Mouse (Mus musculus): Measurements from ENCODE around the gene A030005K14Rik.

The A030005K14Rik gene

DNA sequence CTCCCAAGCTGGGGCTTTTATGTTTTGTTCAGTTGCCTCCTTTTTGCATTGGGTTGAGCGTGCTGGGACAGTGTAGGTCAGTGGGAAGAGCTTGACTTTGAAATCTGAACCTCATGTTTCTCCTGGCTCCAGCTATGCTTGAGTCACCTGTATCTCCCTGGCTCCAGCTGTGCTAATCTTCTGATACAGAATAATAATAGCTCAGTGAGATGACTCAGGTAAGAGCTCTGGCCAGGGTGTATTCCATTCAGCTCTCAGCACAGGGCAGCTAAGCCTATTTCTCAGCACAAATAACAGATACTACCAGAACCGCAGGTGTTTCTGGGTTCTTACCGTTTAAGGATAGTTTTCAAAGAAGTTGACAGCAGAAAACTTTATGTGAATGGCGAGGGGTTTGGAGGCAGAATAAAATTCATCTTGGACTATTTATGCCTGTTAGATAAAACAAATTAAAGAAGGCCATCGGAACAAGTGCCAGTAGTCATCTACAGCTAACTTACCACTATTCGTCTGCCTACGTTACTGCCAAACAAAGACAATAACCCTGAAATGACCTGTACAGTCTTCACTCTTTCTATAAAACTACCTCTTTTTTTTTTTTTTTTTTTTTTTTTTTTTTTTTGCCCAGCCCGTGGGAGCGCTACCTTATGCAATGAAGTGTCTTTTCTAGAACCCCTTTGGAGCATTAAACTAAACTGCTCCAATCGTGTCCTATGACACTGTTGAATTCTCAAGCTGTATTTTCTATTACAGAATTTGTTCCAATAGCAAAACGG, 22.1 kb downstream of the A030005K14Rik start:
- DNase-seq (ENCODE audit: low spot score in 2 of 2), result no peak

DNA sequence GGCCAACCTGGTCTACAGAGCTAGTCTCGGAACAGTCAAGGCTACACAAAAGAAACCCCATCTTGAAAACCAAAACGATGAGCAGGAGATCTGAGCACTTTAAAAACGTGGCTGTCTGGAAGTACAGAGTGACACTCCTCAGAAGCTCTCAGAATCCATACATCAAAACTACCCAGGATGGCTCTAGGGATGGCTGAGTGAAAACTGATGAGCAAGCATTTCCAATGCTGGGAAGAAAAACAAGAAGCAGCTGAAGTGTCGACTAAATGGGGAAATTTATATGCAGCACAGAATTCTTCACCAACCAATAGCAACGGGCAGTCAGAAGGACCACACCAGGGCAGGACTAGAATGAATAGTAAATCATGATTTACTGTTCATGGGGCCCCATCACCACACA, 24.7 kb downstream of the A030005K14Rik start:
- DNase-seq (ENCODE audit: low spot score in 2 of 2), result no peak

DNA sequence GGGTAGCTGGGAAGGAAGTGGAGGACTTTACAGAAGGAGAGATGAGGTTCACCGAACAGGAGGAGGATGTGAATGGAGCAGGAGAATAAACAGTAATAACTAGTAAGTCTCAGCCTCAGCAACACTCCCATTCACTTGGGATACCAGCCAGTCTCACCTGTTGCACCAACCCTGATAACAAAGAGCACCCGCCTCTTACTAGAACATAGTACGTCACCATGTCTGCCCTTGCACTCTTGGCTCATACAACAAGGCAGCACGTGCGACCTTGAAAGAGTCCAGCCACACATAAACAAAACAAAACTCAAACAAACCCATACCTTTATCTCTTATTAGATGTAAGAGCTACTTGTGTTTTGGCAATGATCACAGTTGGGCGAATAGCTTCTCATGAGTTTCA, 26.7 kb downstream of the A030005K14Rik start:
- DNase-seq (ENCODE audit: low spot score in 2 of 2), result no peak

DNA sequence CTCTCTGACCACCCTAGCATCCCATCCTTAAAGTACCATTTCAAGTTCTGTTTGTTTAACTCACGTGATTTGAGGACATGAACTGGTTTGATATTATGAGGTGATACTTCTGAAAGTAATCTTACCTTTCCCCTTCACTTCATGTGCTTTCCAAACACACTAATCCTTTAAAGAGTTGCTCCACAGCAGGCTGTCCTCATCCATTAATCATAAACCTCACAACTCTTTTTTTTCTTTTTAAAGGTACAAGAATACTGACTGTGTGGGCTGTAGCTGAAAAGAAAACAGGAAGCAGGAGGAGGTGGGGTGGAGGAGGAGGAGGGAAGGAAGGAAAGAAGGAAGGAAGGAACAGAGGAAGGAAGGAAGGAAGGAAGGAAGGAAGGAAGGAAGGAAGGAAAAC, 27.2 kb downstream of the A030005K14Rik start:
- no peak for DNase-seq (ENCODE audit: low spot score in 2 of 2)

DNA sequence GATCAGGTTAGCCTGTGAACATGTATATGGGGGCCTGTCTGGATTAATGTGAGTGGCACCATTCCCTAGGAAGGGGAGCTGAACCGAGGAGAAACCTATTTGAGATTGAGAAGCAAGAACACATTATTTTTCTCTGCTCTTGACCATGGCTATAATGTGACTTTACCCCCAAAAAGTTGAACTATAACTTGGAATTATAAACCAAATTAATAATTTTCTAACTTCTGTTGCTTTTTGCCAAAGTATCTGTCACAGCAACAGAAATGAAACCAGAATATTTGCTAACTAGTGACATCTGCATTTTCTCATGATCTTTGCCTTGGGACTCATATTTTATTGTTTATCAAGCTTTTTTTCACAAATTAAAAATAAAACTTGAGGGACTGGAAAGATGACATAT, 42.6 kb downstream of the A030005K14Rik start:
- DNase-seq (ENCODE audit: low spot score in 2 of 2), result no peak

DNA sequence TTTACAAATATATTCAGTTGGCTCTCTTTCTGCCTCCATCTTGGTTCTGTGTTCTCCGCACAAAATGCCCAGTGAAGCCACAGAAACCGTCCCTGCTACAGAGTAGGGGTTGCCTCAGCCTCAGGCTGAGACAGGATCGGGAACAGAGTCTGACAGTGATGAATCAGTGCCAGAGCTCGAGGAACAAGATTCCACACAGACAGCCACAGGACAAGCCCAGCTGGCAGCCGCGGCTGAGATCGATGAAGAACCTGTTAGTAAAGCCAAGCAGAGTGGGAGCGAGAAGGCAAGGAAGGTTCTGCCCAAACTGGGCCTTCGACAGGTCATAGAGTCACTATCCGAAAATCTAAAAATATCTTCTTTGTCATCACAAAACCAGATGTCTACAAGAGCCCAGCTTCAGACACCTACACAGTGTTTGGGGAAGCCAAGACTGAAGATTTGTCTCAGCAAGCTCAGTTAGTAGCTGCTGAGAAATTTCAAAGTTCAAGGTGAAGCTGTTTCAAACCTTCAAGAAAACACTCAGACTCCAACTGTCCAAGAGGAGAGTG, 43.8 kb downstream of the A030005K14Rik start:
- no peak for DNase-seq (ENCODE audit: low spot score in 2 of 2)

DNA sequence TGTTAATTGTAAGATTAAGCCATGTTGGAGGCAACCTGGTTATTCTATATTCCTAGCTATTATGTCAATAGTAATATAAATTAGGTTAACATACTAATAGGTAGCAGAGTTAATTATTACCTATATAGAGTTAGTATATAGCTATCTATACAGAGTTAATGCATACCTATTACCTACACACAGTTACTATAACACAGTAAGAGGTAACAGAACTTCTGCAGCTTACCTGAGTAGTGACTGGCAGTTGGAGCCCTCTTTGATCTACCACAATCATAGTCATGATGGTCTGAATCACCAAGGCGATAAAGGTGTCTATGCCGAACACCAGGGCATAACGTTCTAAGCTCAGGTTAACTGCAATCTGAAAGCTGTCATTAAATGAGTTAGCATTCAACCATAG, 44.7 kb downstream of the A030005K14Rik start:
- DNase-seq (ENCODE audit: low spot score in 2 of 2), result no peak
